Mouse (Mus musculus) MEL (cell line): ENCODE data around the gene Rapgef2. TPM values are rescaled to one million over a fixed set of nuclear protein-coding genes. Genes with fewer than 3 reads are reported as not detected.

ENCODE experiments used
- DNase-seq: peaks from one replicate; pipeline ENCODE4 v3.0.0; 2011; ENCODE audit warnings: low read depth, low spot score
- H3K27ac ChIP-seq: 2 replicates; pipeline ENCODE4 v1.5.1; 2012; ENCODE audit warnings: low read depth, mild to moderate bottlenecking, control low read depth, low read length, moderate library complexity; ENCODE audit not compliant: control insufficient read depth
- H3K27me3 ChIP-seq, 2 experiments: fragments of 150-350 bp in 1 of 2; sonication (generic) in 1 of 2; 2 replicates each; pipeline ENCODE4 v1.6.1; 2012; ENCODE audit warnings: low read length in 2 of 2, mild to moderate bottlenecking in 2 of 2, improper control_type of control experiment in 1 of 2, moderate library complexity in 1 of 2; ENCODE audit not compliant: insufficient read depth in 2 of 2, control insufficient read depth in 1 of 2
- H3K36me3 ChIP-seq, 2 experiments: 2 replicates each; pipeline ENCODE4 v1.6.1; 2012 to 2014; ENCODE audit warnings: low read length in 2 of 2, improper control_type of control experiment in 1 of 2, inconsistent platforms in 1 of 2, mild to moderate bottlenecking in 1 of 2; ENCODE audit not compliant: insufficient read depth in 2 of 2, control insufficient read depth in 1 of 2
- H3K4me1 ChIP-seq, 2 experiments: fragments of 150-350 bp in 1 of 2; sonication (generic) in 1 of 2; 2 replicates each; pipeline ENCODE4 v1.6.1; 2012; ENCODE audit warnings: low read length in 2 of 2, improper control_type of control experiment in 1 of 2, mild to moderate bottlenecking in 1 of 2; ENCODE audit not compliant: insufficient read depth in 2 of 2, control insufficient read depth in 1 of 2
- H3K4me3 ChIP-seq, 2 experiments: fragments of 150-350 bp in 1 of 2; sonication (generic) in 1 of 2; 2 replicates each; pipeline ENCODE4 v1.5.1; 2012; ENCODE audit warnings: low read depth in 2 of 2, low read length in 2 of 2, mild to moderate bottlenecking in 2 of 2, moderate library complexity in 2 of 2, control low read depth in 1 of 2, improper control_type of control experiment in 1 of 2; ENCODE audit not compliant: control insufficient read depth in 1 of 2, insufficient read depth in 1 of 2
- H3K79me2 ChIP-seq: 2 replicates; pipeline ENCODE4 v1.6.1; 2012; ENCODE audit warnings: mild to moderate bottlenecking, low read length, moderate library complexity; ENCODE audit not compliant: control insufficient read depth, poor library complexity, insufficient read depth
- H3K9ac ChIP-seq: 2 replicates; pipeline ENCODE4 v1.6.1; 2012; ENCODE audit warnings: low read depth, mild to moderate bottlenecking, control low read depth, low read length, moderate library complexity; ENCODE audit not compliant: control insufficient read depth, poor library complexity, severe bottlenecking
- H3K9me3 ChIP-seq: fragments of 150-350 bp; sonication (generic); replicated peaks from 2 replicates; pipeline ENCODE4 v1.6.1; 2012; ENCODE audit warnings: mild to moderate bottlenecking, low read length, improper control_type of control experiment, moderate library complexity; ENCODE audit not compliant: insufficient read depth
- BHLHE40 ChIP-seq: IDR thresholded peaks from 2 replicates; pipeline ENCODE4 v1.6.1; 2012; ENCODE audit warnings: low read depth, mild to moderate bottlenecking, inconsistent platforms, low read length, improper control_type of control experiment, borderline replicate concordance
- CHD1 ChIP-seq: IDR thresholded peaks from 2 replicates; pipeline ENCODE4 v1.6.1; 2012; ENCODE audit warnings: low read depth, mild to moderate bottlenecking, inconsistent platforms, low read length, improper control_type of control experiment
- CHD2 ChIP-seq: IDR thresholded peaks from 2 replicates; pipeline ENCODE4 v1.6.1; 2011; ENCODE audit warnings: low read length, improper control_type of control experiment
- CTCF ChIP-seq, 3 experiments: IDR thresholded peaks in 2 of 3; conservative IDR thresholded peaks in 1 of 3; 2 replicates each; pipeline ENCODE4 v1.5.1; 2011 to 2012; ENCODE audit warnings: low read length in 3 of 3, low read depth in 2 of 3, mild to moderate bottlenecking in 2 of 3, improper control_type of control experiment in 1 of 3, inconsistent platforms in 1 of 3, mixed read lengths in 1 of 3, moderate library complexity in 1 of 3; ENCODE audit not compliant: control insufficient read depth in 1 of 3, insufficient read depth in 1 of 3, poor library complexity in 1 of 3, severe bottlenecking in 1 of 3
- E2F4 ChIP-seq: IDR thresholded peaks from 2 replicates; pipeline ENCODE4 v1.6.1; 2011; ENCODE audit warnings: low read depth, low read length, improper control_type of control experiment, borderline replicate concordance
- EP300 ChIP-seq, 2 experiments: IDR thresholded peaks; 2 replicates each; pipeline ENCODE4 v1.6.1; 2011; ENCODE audit warnings: improper control_type of control experiment in 2 of 2, low read length in 2 of 2, low read depth in 1 of 2, mild to moderate bottlenecking in 1 of 2
- HCFC1 ChIP-seq: IDR thresholded peaks from 2 replicates; pipeline ENCODE4 v1.6.1; 2012; ENCODE audit warnings: low read depth, mild to moderate bottlenecking, inconsistent platforms, low read length, improper control_type of control experiment, moderate library complexity
- JUND ChIP-seq: IDR thresholded peaks from 2 replicates; pipeline ENCODE4 v1.6.1; 2011; ENCODE audit warnings: low read depth, mild to moderate bottlenecking, improper control_type of control experiment, low read length
- KAT2A ChIP-seq: conservative IDR thresholded peaks from 2 replicates; pipeline ENCODE4 v1.6.1; 2012; ENCODE audit warnings: low read depth, low read length, improper control_type of control experiment, inconsistent platforms
- MAFK ChIP-seq: IDR thresholded peaks from 2 replicates; pipeline ENCODE4 v1.6.1; 2011; ENCODE audit warnings: low read depth, mild to moderate bottlenecking, low read length, improper control_type of control experiment, borderline replicate concordance
- MAX ChIP-seq: IDR thresholded peaks from 2 replicates; pipeline ENCODE4 v1.6.1; 2011; ENCODE audit warnings: low read length, improper control_type of control experiment
- MAZ ChIP-seq: IDR thresholded peaks from 2 replicates; pipeline ENCODE4 v1.6.1; 2012; ENCODE audit warnings: low read depth, mild to moderate bottlenecking, inconsistent platforms, low read length, improper control_type of control experiment
- MEF2A ChIP-seq: IDR thresholded peaks from 2 replicates; pipeline ENCODE4 v1.6.1; 2014; ENCODE audit warnings: low read depth, mild to moderate bottlenecking, inconsistent platforms, low read length, improper control_type of control experiment; ENCODE audit not compliant: poor library complexity, insufficient replicate concordance, severe bottlenecking; ENCODE audit errors: extremely low read depth
- MXI1 ChIP-seq: IDR thresholded peaks from 2 replicates; pipeline ENCODE4 v1.6.1; 2011; ENCODE audit warnings: mild to moderate bottlenecking, low read depth, low read length, improper control_type of control experiment
- MYC ChIP-seq: IDR thresholded peaks from 2 replicates; pipeline ENCODE4 v1.6.1; 2011; ENCODE audit warnings: low read depth, mild to moderate bottlenecking, low read length, improper control_type of control experiment, moderate library complexity
- NRF1 ChIP-seq: IDR thresholded peaks from 2 replicates; pipeline ENCODE4 v1.6.1; 2014; ENCODE audit warnings: low read depth, mild to moderate bottlenecking, inconsistent platforms, low read length, improper control_type of control experiment, moderate library complexity; ENCODE audit not compliant: poor library complexity, insufficient read depth, severe bottlenecking
- POLR2AphosphoS5 ChIP-seq: IDR thresholded peaks from 2 replicates; pipeline ENCODE4 v1.6.1; 2012; ENCODE audit warnings: low read depth, borderline replicate concordance, mild to moderate bottlenecking, inconsistent platforms, low read length, moderate library complexity, mixed read lengths
- RAD21 ChIP-seq: IDR thresholded peaks from 2 replicates; pipeline ENCODE4 v1.6.1; 2011; ENCODE audit warnings: mild to moderate bottlenecking, low read depth, low read length, improper control_type of control experiment
- SIN3A ChIP-seq: IDR thresholded peaks from 2 replicates; pipeline ENCODE4 v1.6.1; 2012; ENCODE audit warnings: low read length, improper control_type of control experiment, inconsistent platforms
- SMC3 ChIP-seq: IDR thresholded peaks from 2 replicates; pipeline ENCODE4 v1.6.1; 2011; ENCODE audit warnings: low read depth, low read length, improper control_type of control experiment
- ZC3H11A ChIP-seq: IDR thresholded peaks from 2 replicates; pipeline ENCODE4 v1.6.1; 2012; ENCODE audit warnings: low read depth, mild to moderate bottlenecking, inconsistent platforms, low read length, improper control_type of control experiment
- ZNF384 ChIP-seq: IDR thresholded peaks from 2 replicates; pipeline ENCODE4 v1.6.1; 2012; ENCODE audit warnings: low read depth, mild to moderate bottlenecking, inconsistent platforms, low read length, improper control_type of control experiment
- polyA plus RNA-seq, 2 experiments: library from polyadenylated mRNA; stranded (reverse) in 1 of 2; unstranded in 1 of 2; fragments of >175 nt in 1 of 2; fragments of >200 nt in 1 of 2; gene quantifications; 2 replicates each; pipeline versions ENCODE4 v1.2.1 to v1.2.4; 2012; ENCODE audit warnings: low replicate concordance in 2 of 2, low read depth in 1 of 2; ENCODE audit not compliant: insufficient read length in 2 of 2, insufficient read depth in 1 of 2, missing spikeins in 1 of 2
- total RNA-seq: library from RNA; depleted of rRNA; stranded (reverse); fragments of 300-350 nt; gene quantifications from 2 replicates; pipeline ENCODE4 v1.2.3, GENCODE M21; 2012

The Rapgef2 gene
- total and polyA plus RNA-seq, 3 experiments, result 4.2 to 4.6 TPM; not detected in 1

GRCm38 (mm10) chr3:79179499-79180053, 106.7 kb downstream of the Rapgef2 start:
- H3K9ac ChIP-seq, result no peak overlapping the region
- no peak overlapping the region for H3K27ac ChIP-seq
- no peaks in the 10 kb centered on the region; a peak in 1 of 4 replicates for H3K36me3 ChIP-seq
- no peak for TF ChIP-seq MAFK
- peak; percentile 43; the same call in 1 of the 2 replicates for TF ChIP-seq POLR2AphosphoS5
- no peaks in the 10 kb centered on the region for H3K9me3 ChIP-seq
- no peaks in the 10 kb centered on the region for H3K79me2 ChIP-seq
- no peaks in the 10 kb centered on the region; a peak in 1 of 4 replicates for H3K4me1 ChIP-seq
- no peaks in the 10 kb centered on the region for H3K27me3 ChIP-seq
- no peak overlapping the region for H3K4me3 ChIP-seq
- no peak for DNase-seq

- no peak for DNase-seq
- Histone ChIP-seq H3K9me3 (no peaks in the 10 kb centered on the region), H3K79me2 (no peaks in the 10 kb centered on the region), H3K4me1 (no peaks in the 10 kb centered on the region; a peak in 1 of 4 replicates), H3K27me3 (no peaks in the 10 kb centered on the region), H3K4me3 (no peak overlapping the region), H3K36me3 (no peaks in the 10 kb centered on the region; a peak in 1 of 4 replicates), H3K27ac (no peak overlapping the region), H3K9ac (no peak overlapping the region)
- TF ChIP-seq JUND, result no peak
- no peak for TF ChIP-seq E2F4
- TF ChIP-seq BHLHE40, result no peak
- peak; percentile 37 for TF ChIP-seq SMC3
- TF ChIP-seq CHD2, result no peak
Measured at GRCm38 (mm10) chr3:79178708-79179107, 107.6 kb downstream of the Rapgef2 start.

GRCm38 (mm10) chr3:79178070-79178469, 108.2 kb downstream of the Rapgef2 start:
- no peaks in the 10 kb centered on the region for H3K9me3 ChIP-seq
- no peak for DNase-seq
- no peaks in the 10 kb centered on the region; a peak in 1 of 4 replicates for H3K4me1 ChIP-seq
- TF ChIP-seq CHD2 (no peak), ZC3H11A (no peak), SIN3A (no peak), MYC (no peak), NRF1 (no peak), JUND (no peak), EP300 (IDR thresholded peaks at IDR 0.05; ENCODE audit: low read depth in 1 of 2, low read length in 2 of 2) (no peak), MEF2A (no peak), ZNF384 (no peak), MAZ (no peak), RAD21 (no peak), MAX (no peak), CTCF (IDR thresholded peaks at IDR 0.05 in 2 of 3, conservative IDR thresholded peaks at IDR 0.05 in 1 of 3; ENCODE audit: control insufficient read depth in 1 of 3, insufficient read depth in 1 of 3, low read depth in 2 of 3, low read length in 3 of 3, poor library complexity in 1 of 3, severe bottlenecking in 1 of 3) (no peak), MXI1 (no peak), CHD1 (no peak), KAT2A (no peak), HCFC1 (no peak)
- no peaks in the 10 kb centered on the region; a peak in 1 of 4 replicates for H3K36me3 ChIP-seq
- H3K9ac ChIP-seq, result no peak overlapping the region
- H3K27me3 ChIP-seq, result no peaks in the 10 kb centered on the region
- H3K27ac ChIP-seq, result no peak overlapping the region
- H3K4me3 ChIP-seq, result no peak overlapping the region
- no peaks in the 10 kb centered on the region for H3K79me2 ChIP-seq
